Mouse (Mus musculus) heart, adult 2 months (tissue): ENCODE results near the gene Csrp2.

Source experiments
- CTCF ChIP-seq: fragments of 200-600 bp; IDR thresholded peaks from 2 replicates; pipeline ENCODE4 v1.8.1; 2022; ENCODE audit warnings: antibody characterized with exemption, mild to moderate bottlenecking, moderate library complexity
- POLR2A ChIP-seq: fragments of 200-500 bp; IDR thresholded peaks from 2 replicates; pipeline ENCODE4 v1.6.1; 2011; ENCODE audit warnings: mild to moderate bottlenecking, low read depth, low read length, control low read depth; ENCODE audit not compliant: insufficient read depth

DNA sequence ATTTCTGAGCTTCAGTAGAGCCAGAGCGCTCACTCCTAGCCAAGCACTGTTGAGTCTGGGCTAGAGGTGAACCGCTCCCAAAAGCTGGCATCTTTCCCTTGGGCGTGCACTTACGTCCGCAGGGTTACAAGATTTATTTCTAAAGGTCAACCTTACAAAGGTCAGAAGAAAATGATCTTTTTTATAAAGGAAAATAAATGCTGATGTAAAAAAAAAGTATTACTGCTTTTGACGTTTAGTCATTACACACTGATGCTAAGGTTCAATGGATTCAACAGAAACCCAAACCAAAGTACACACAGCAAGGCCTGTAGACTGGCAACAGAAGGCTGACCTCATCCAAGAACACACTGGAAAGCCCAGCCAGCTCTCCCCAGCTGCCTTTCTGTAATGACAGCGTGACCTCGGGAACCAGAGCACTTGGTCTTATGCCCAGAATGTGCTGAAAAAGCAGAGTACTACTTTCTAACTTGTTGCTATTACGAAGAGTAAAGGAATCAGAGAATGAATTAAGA, 33.4 kb downstream of the Csrp2 start:
- no peak for TF ChIP-seq CTCF
- no peak for TF ChIP-seq POLR2A
